Mouse (Mus musculus): ENCODE results near the gene Dip2b.

DNA sequence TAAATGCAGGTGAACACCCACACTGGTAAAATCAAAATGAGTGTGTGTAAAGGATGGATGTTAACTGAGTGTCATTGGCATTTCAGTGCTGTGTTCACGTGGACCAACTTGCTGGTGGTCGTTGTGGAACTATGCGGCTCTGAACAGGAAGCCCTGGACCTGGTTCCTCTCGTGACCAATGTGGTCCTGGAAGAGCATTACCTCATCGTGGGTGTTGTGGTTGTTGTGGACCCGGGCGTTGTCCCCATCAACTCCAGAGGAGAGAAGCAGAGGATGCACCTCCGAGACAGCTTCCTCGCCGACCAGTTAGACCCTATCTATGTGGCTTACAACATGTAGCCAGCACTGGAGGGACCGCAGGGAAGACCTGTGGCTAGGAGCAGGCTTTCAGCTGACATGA, 176.6 kb downstream of the Dip2b start:
- TF ChIP-seq POLR2A (IDR thresholded peaks at IDR 0.05; ENCODE audit: extremely low read depth, insufficient read depth, low read length) (no peak), CTCF (IDR thresholded peaks at IDR 0.05; ENCODE audit: low read depth, low read length) (no peak)
